Mouse (Mus musculus): Measurements from ENCODE around the gene Baiap2l1.

DNA sequence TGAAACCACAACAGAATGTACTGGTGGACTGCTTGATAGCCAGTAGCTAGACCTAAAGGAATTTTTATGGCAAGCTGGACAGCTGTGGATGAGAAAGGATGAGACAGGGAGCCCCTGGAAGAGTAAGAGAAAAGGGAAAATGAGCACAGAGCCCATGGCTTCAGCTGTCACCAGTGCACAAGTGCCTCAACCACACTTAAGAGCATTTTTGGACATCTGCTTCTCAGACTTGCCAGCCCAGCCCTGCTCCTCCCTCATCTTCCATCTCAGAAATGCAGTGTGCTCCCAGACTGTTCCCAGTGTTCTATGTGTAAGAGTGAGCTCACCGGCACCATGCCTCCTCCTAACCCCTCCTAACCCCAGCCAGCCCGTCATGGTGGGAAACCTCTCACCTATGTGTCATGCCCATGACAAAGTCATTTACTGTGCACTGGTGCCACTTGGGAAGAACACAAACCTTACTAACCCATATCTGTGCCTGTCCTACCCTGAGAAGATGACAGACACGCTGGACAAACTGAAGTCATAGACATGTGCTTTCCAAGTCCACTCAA, 70.6 kb downstream of the Baiap2l1 start:
- TF ChIP-seq POLR2A (IDR thresholded peaks at IDR 0.05; ENCODE audit: borderline replicate concordance, control insufficient read depth, low read depth, low read length) (no peak), CTCF (IDR thresholded peaks at IDR 0.05; ENCODE audit: control insufficient read depth, insufficient read depth, low read length) (no peak)

Data from bone marrow, adult 2 months (tissue).